Mouse (Mus musculus) myocyte (in vitro differentiated cells): Measurements from ENCODE around the gene Ptprd.

Source experiments
- CEBPB ChIP-seq: IDR thresholded peaks from 2 replicates; pipeline ENCODE4 v1.6.1; 2011; ENCODE audit warnings: mild to moderate bottlenecking, moderate library complexity; ENCODE audit not compliant: poor library complexity, insufficient read depth, severe bottlenecking
- MAX ChIP-seq: IDR thresholded peaks from one replicate; pipeline ENCODE4 v1.6.1; 2011; ENCODE audit warnings: low read depth, mild to moderate bottlenecking, control low read depth
- MYOG ChIP-seq, 3 experiments: IDR thresholded peaks; one replicate each; pipeline ENCODE4 v1.6.1; 2011; ENCODE audit warnings: control low read depth in 2 of 3, low read depth in 2 of 3, mild to moderate bottlenecking in 2 of 3; ENCODE audit not compliant: insufficient read length in 2 of 3, control insufficient read depth in 1 of 3, insufficient read depth in 1 of 3
- POLR2A ChIP-seq: IDR thresholded peaks from one replicate; pipeline ENCODE4 v1.6.1; 2011; ENCODE audit warnings: low read depth, mild to moderate bottlenecking, control low read depth, moderate library complexity; ENCODE audit not compliant: insufficient read length
- POLR2AphosphoS2 ChIP-seq: IDR thresholded peaks from one replicate; pipeline ENCODE4 v1.6.1; 2011; ENCODE audit warnings: low read depth, control low read depth; ENCODE audit not compliant: insufficient read length
- TCF12 ChIP-seq: IDR thresholded peaks from one replicate; pipeline ENCODE4 v1.6.1; 2011; ENCODE audit warnings: mild to moderate bottlenecking, control low read depth; ENCODE audit not compliant: poor library complexity, insufficient read depth, severe bottlenecking
- TCF3 ChIP-seq: IDR thresholded peaks from one replicate; pipeline ENCODE4 v1.6.1; 2011; ENCODE audit warnings: low read depth, control low read depth; ENCODE audit not compliant: insufficient read length
- USF1 ChIP-seq: IDR thresholded peaks from one replicate; pipeline ENCODE4 v1.6.1; 2011; ENCODE audit warnings: low read depth, mild to moderate bottlenecking, control low read depth, moderate library complexity

DNA sequence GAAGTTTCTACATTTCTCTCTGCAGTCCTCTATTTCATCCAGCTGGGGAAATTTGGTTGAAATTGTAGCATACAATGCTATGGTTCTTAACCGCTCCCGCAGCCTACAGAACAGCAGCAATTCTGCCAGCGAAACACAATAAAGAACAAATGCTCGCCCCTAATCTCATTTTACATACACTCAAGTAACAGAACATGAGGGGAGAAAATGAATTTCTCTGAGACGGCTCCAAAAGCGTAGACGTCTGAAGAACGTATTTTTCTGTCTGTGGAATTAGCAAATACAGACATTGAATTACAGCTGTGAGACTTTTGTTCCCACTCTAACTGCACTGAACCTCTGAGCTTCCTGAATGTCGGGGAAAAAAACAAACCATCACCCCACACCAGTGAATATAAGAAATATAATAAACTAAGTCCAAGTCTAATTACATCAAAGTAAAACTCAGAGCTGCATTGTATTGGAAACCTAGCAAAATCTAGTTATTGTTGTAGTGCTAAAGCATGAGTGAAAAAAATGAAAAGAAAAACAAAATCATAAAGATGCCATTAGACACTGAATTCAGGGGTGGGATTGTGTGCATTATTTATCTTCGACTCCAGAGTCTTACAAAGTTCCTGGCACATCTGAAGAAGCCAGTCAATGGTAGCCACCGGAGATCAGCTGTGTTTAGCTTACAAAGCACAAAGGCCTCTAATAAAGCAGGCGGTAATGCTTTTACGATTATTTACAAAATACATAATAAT lies 2187.8 kb downstream of the Ptprd start:
- TF ChIP-seq CEBPB = no peak
- TF ChIP-seq POLR2A = no peak
- no peak for TF ChIP-seq TCF12
- no peak for TF ChIP-seq POLR2AphosphoS2
- no peak for TF ChIP-seq USF1
- no peak for TF ChIP-seq MYOG (IDR thresholded peaks at IDR 0.05; ENCODE audit: control insufficient read depth in 1 of 3, insufficient read depth in 1 of 3, insufficient read length in 2 of 3, low read depth in 2 of 3)
- no peak for TF ChIP-seq MAX
- no peak for TF ChIP-seq TCF3
